Mouse (Mus musculus) ES-Bruce4 (cell line): ENCODE results near the gene Arhgef25.

Experiments used
- CTCF ChIP-seq: IDR thresholded peaks from one replicate; pipeline ENCODE4 v1.8.1; 2011; ENCODE audit warnings: low read depth, low read length
- EP300 ChIP-seq: IDR thresholded peaks from 2 replicates; pipeline ENCODE4 v1.6.1; 2011; ENCODE audit warnings: low read depth, low read length; ENCODE audit not compliant: insufficient read depth
- POLR2A ChIP-seq: IDR thresholded peaks from one replicate; pipeline ENCODE4 v1.8.1; 2011; ENCODE audit warnings: low read length; ENCODE audit not compliant: insufficient read depth

- TF ChIP-seq POLR2A (no peak), CTCF (no peak), EP300 (no peak)
Measured at GRCm38 (mm10) chr10:127204589-127204988, 14.7 kb upstream of the Arhgef25 start.
